Mouse (Mus musculus): Measurements from ENCODE around the gene Ctdsp1. TPM values are rescaled to one million over a fixed set of nuclear protein-coding genes. Genes with fewer than 3 reads are reported as not detected.

Gene Ctdsp1
- polyA plus RNA-seq, 1 experiment, result 177 TPM

- Histone ChIP-seq H3K4me1 (ENCODE audit: control insufficient read depth, insufficient read depth, insufficient read length, low read length) (peaks cover 5% of the 10 kb centered on the region), H3K4me3 (ENCODE audit: low read depth, low read length) (no peak overlapping the region), H3K36me3 (ENCODE audit: control insufficient read depth, insufficient read depth, low read length) (no peaks in the 10 kb centered on the region), H3K27me3 (ENCODE audit: control insufficient read depth, insufficient read depth, low read length) (no peaks in the 10 kb centered on the region), H3K27ac (ENCODE audit: insufficient read depth, low read depth, low read length) (no peak overlapping the region)
- TF ChIP-seq CTCF (IDR thresholded peaks at IDR 0.05; ENCODE audit: extremely low read depth, insufficient read length, insufficient replicate concordance, low read depth, low read length) (no peak), POLR2A (IDR thresholded peaks at IDR 0.05; ENCODE audit: low read depth, low read length) (no peak)
- 85% methylated on average over 4 of the region's 4 CpGs for WGBS
Observed at GRCm38 (mm10) chr1:74376396-74376795, 14.9 kb upstream of the Ctdsp1 start.

DNA sequence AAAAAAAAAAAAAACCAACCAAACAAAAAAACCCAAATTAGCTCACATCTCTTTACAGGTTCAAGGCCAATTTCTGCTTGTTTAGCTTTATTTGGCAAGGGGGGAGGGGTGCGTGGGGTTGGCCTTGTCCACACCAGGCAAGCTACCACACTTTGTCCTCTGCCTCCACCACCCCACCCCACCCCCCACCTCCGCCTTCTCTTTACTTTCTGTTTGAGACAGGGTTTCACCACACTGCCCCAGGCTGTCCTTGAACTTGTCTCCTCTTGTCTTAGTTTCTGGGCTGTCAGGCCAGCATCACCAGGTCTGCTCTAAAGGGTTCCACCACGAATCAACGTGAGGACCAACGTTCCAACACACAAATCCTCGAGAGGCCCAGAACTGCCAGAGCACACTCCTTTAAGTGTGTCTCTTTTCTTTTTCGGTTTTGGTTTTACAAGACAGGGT, 12.2 kb upstream of the Ctdsp1 start:
- Histone ChIP-seq H3K4me1 (ENCODE audit: control insufficient read depth, insufficient read depth, insufficient read length, low read length) (peaks cover 7% of the 10 kb centered on the region), H3K36me3 (ENCODE audit: control insufficient read depth, insufficient read depth, low read length) (no peaks in the 10 kb centered on the region), H3K27ac (ENCODE audit: insufficient read depth, low read depth, low read length) (no peak overlapping the region), H3K4me3 (ENCODE audit: low read depth, low read length) (no peak overlapping the region), H3K27me3 (ENCODE audit: control insufficient read depth, insufficient read depth, low read length) (no peaks in the 10 kb centered on the region)
- TF ChIP-seq CTCF (IDR thresholded peaks at IDR 0.05; ENCODE audit: extremely low read depth, insufficient read length, insufficient replicate concordance, low read depth, low read length) (no peak), POLR2A (IDR thresholded peaks at IDR 0.05; ENCODE audit: low read depth, low read length) (no peak)
- 66% methylated on average over 7 of the region's 7 CpGs for WGBS

DNA sequence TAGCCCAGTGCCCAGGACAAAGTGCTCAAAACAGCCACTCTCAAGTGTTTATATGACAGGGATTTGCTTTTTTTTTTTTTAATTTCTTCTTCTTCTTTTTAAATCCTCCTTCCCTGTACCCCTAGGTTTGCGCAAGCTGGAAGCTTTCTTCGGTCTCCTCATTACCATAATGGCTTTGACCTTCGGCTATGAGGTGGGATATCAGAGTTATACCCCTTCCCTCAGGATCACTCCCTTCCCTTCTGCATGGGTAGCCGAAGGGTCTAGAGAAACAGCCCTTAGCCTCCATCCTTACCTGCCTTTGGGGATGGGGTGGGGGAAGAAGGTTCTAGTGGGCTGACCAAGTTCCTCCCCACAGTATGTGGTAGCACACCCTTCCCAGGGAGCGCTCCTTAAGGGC, 10.8 kb upstream of the Ctdsp1 start:
- WGBS, result 84% methylated on average over 5 of the region's 5 CpGs
- no peak for TF ChIP-seq CTCF (IDR thresholded peaks at IDR 0.05; ENCODE audit: extremely low read depth, insufficient read length, insufficient replicate concordance, low read depth, low read length)
- no peak for TF ChIP-seq POLR2A (IDR thresholded peaks at IDR 0.05; ENCODE audit: low read depth, low read length)

DNA sequence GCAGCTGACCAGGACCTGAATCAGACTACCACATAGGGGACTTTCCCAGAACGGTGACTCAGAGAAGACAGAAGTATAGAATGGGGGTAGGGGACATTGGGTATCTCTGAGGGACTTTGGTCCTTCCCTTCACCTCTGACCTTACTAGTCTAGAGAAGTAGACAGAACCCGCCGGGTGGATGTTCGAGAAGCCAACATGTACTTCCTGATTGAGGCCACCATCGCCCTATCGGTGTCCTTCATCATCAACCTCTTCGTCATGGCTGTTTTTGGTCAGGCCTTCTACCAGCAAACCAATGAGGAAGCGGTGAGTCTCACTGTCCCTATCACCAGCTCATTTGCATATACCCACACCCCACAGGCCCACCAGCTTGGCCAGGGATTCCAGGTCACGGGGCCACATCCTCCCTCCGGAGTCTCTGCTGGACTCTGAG, 9.7 kb upstream of the Ctdsp1 start:
- Histone ChIP-seq H3K27me3 (ENCODE audit: control insufficient read depth, insufficient read depth, low read length) (no peaks in the 10 kb centered on the region), H3K27ac (ENCODE audit: insufficient read depth, low read depth, low read length) (no peak overlapping the region), H3K4me1 (ENCODE audit: control insufficient read depth, insufficient read depth, insufficient read length, low read length) (peaks cover 7% of the 10 kb centered on the region), H3K4me3 (ENCODE audit: low read depth, low read length) (no peak overlapping the region), H3K36me3 (ENCODE audit: control insufficient read depth, insufficient read depth, low read length) (no peaks in the 10 kb centered on the region)
- WGBS, result 80% methylated on average over 10 of the region's 10 CpGs
- TF ChIP-seq POLR2A (IDR thresholded peaks at IDR 0.05; ENCODE audit: low read depth, low read length) (no peak), CTCF (IDR thresholded peaks at IDR 0.05; ENCODE audit: extremely low read depth, insufficient read length, insufficient replicate concordance, low read depth, low read length) (no peak)

More for the DNA sequence above, 10.8 kb upstream of the Ctdsp1 start:
- no peak overlapping the region for H3K27ac ChIP-seq (ENCODE audit: insufficient read depth, low read depth, low read length)
- H3K4me3 ChIP-seq (ENCODE audit: low read depth, low read length), result no peak overlapping the region
- H3K27me3 ChIP-seq (ENCODE audit: control insufficient read depth, insufficient read depth, low read length), result no peaks in the 10 kb centered on the region
- no peaks in the 10 kb centered on the region for H3K36me3 ChIP-seq (ENCODE audit: control insufficient read depth, insufficient read depth, low read length)
- peaks cover 7% of the 10 kb centered on the region for H3K4me1 ChIP-seq (ENCODE audit: control insufficient read depth, insufficient read depth, insufficient read length, low read length)

DNA sequence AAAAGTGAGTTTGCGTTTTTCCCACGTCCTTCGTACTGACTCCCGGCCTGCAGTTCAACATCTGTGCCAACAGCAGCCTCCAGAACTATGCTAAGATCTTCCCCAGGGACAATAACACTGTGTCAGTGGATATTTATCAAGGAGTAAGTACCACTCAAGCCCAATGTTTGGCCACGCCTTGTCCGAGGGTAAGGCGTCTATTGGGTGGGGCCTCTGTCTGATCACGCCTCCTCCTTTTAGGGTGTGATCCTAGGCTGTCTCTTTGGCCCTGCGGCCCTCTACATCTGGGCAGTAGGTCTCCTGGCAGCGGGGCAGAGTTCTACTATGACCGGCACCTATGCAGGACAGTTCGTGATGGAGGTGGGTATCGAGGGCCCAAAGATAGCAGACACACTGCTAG, 7.9 kb upstream of the Ctdsp1 start:
- Histone ChIP-seq H3K4me1 (ENCODE audit: control insufficient read depth, insufficient read depth, insufficient read length, low read length) (peaks cover 9% of the 10 kb centered on the region), H3K27ac (ENCODE audit: insufficient read depth, low read depth, low read length) (no peak overlapping the region)
- WGBS, result 67% methylated on average over 13 of the region's 13 CpGs

GRCm38 (mm10) chr1:74384525-74384924, 6.8 kb upstream of the Ctdsp1 start:
- Histone ChIP-seq H3K27ac (ENCODE audit: insufficient read depth, low read depth, low read length) (no peak overlapping the region), H3K27me3 (ENCODE audit: control insufficient read depth, insufficient read depth, low read length) (no peaks in the 10 kb centered on the region), H3K4me3 (ENCODE audit: low read depth, low read length) (no peak overlapping the region), H3K4me1 (ENCODE audit: control insufficient read depth, insufficient read depth, insufficient read length, low read length) (peaks cover 6% of the 10 kb centered on the region), H3K36me3 (ENCODE audit: control insufficient read depth, insufficient read depth, low read length) (no peaks in the 10 kb centered on the region)
- TF ChIP-seq CTCF (IDR thresholded peaks at IDR 0.05; ENCODE audit: extremely low read depth, insufficient read length, insufficient replicate concordance, low read depth, low read length) (no peak), POLR2A (IDR thresholded peaks at IDR 0.05; ENCODE audit: low read depth, low read length) (no peak)
- 73% methylated on average over 8 of the region's 8 CpGs for WGBS

More for the DNA sequence above, 7.9 kb upstream of the Ctdsp1 start:
- TF ChIP-seq POLR2A (IDR thresholded peaks at IDR 0.05; ENCODE audit: low read depth, low read length), result no peak
- Histone ChIP-seq H3K36me3 (ENCODE audit: control insufficient read depth, insufficient read depth, low read length) (no peaks in the 10 kb centered on the region), H3K4me3 (ENCODE audit: low read depth, low read length) (no peak overlapping the region), H3K27me3 (ENCODE audit: control insufficient read depth, insufficient read depth, low read length) (no peaks in the 10 kb centered on the region)

- no peak for TF ChIP-seq CTCF (IDR thresholded peaks at IDR 0.05; ENCODE audit: extremely low read depth, insufficient read length, insufficient replicate concordance, low read depth, low read length)
- TF ChIP-seq POLR2A (IDR thresholded peaks at IDR 0.05; ENCODE audit: low read depth, low read length), result no peak
- 91% methylated on average over 10 of the region's 10 CpGs for WGBS
- no peaks in the 10 kb centered on the region for H3K27me3 ChIP-seq (ENCODE audit: control insufficient read depth, insufficient read depth, low read length)
- no peak overlapping the region for H3K4me3 ChIP-seq (ENCODE audit: low read depth, low read length)
- peaks cover 10% of the 10 kb centered on the region for H3K4me1 ChIP-seq (ENCODE audit: control insufficient read depth, insufficient read depth, insufficient read length, low read length)
- no peak overlapping the region for H3K27ac ChIP-seq (ENCODE audit: insufficient read depth, low read depth, low read length)
- no peaks in the 10 kb centered on the region for H3K36me3 ChIP-seq (ENCODE audit: control insufficient read depth, insufficient read depth, low read length)
Observed at GRCm38 (mm10) chr1:74385064-74385463, 6.2 kb upstream of the Ctdsp1 start.

GRCm38 (mm10) chr1:74385531-74385930, 5.8 kb upstream of the Ctdsp1 start:
- TF ChIP-seq POLR2A (IDR thresholded peaks at IDR 0.05; ENCODE audit: low read depth, low read length) (no peak), CTCF (IDR thresholded peaks at IDR 0.05; ENCODE audit: extremely low read depth, insufficient read length, insufficient replicate concordance, low read depth, low read length) (no peak)
- H3K36me3 ChIP-seq (ENCODE audit: control insufficient read depth, insufficient read depth, low read length), result no peaks in the 10 kb centered on the region
- H3K27me3 ChIP-seq (ENCODE audit: control insufficient read depth, insufficient read depth, low read length), result no peaks in the 10 kb centered on the region
- H3K4me1 ChIP-seq (ENCODE audit: control insufficient read depth, insufficient read depth, insufficient read length, low read length), result peaks cover 10% of the 10 kb centered on the region
- H3K4me3 ChIP-seq (ENCODE audit: low read depth, low read length), result no peak overlapping the region
- WGBS, result 90% methylated on average over 8 of the region's 8 CpGs
- H3K27ac ChIP-seq (ENCODE audit: insufficient read depth, low read depth, low read length), result no peak overlapping the region
